Mouse (Mus musculus): ENCODE measurements around the gene Txn1.

Gene Txn1

DNA sequence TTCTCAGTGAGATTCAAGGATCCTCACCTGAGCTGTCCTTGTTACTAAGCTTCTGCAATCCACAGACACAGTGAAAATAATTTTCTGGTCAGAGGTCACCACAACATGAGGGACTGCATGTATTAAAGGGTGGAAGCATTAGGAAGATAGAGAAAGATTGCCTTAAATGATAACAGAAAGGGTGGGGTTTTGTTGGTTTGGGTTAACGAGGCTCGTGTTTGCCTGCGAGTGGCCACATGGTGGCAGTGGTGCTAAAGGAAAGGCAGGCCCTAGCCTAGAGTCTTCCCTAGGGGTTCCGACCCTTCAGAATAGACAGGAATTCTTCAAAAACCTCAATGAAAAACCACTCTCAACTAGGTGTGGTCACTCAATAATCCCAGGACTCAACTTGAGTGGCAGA lies 55.0 kb downstream of the Txn1 start:
- peak in 1 of 2 experiments; percentile 37 for DNase-seq (ENCODE audit: low spot score in 2 of 2)

DNA sequence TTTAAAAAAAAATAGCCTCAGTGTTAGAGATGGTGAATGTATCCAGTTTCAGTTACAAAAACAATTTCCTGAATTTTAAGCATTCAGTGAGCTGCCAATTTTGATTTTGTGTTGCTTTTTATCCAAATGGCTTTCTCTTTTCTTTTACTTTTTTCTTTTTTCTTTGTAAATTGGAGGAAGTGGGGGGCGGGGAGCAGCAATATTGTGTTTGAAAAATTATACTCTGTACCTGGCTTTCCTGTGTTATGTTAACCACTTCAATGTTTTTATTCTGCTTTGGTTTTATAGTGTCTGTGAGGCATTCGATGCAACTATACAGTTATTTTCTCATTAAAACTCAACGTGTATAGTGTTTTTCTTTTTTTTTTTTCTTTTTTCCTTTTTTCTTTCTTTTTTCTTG lies 59.6 kb downstream of the Txn1 start:
- no peak for DNase-seq (ENCODE audit: low spot score in 2 of 2)

DNA sequence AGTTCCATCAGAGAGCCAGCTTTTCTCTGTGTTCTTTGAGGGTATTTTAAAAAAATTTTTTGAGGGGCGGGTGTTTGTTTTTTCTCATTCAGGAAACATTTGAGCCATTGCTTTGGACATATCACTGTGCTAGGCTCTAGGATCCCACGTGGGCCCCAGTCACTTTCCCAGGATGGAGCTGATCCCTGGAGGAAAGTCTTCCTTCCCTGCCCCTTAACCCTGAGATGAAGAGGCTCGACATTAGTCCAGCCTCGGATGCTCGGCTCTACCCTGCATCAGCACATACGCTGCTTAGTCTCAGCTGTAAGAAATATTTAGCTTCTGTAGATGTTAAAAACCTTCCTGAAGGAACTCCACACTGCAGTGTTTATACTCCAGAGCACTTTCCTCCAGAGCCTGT lies 60.3 kb downstream of the Txn1 start:
- DNase-seq (ENCODE audit: low spot score in 2 of 2) = no peak

DNA sequence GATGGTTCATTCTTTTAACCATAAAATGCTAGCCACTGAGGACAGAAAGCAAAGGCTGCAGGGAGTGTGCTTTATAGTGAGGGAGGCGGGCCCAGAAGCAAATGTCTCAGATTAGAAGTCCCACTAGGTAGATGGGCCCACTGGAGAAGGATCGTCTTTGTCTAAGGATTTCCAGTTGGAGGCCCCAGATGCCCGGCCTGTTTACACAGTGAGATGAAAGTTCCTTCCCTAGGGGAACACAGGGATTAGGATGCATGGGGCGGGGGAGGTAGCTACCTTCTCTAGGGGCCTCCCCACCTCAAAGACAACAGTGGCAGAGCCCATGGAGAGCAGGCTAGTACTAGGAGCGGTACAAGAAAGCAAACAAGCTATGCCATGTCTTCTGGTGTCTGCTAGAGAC lies 61.1 kb downstream of the Txn1 start:
- DNase-seq (ENCODE audit: low spot score in 2 of 2) = no peak

All from frontal cortex, postnatal 10 days (tissue).